Mouse (Mus musculus) midbrain, embryonic 11.5 days (tissue): ENCODE measurements around the gene Rars2. TPM values are rescaled to one million over a fixed set of nuclear protein-coding genes. Genes with fewer than 3 reads are reported as not detected.

Source experiments
- ATAC-seq: fragments of 200-750 bp; cut with Nextera tagmentation; 2 replicates; pipeline ENCODE4 v1.8.0; 2017; ENCODE audit warnings: moderate TSS enrichment, moderate library complexity; ENCODE audit not compliant: low FRiP score
- DNase-seq: peaks from one replicate; pipeline ENCODE4 v3.0.0; 2015; ENCODE audit warnings: low spot score; ENCODE audit errors: missing footprints
- H3K27ac ChIP-seq: fragments of 300-500 bp; sonication (generic); 2 replicates; pipeline ENCODE4 v1.5.1; 2014; ENCODE audit warnings: low read depth, low read length
- H3K27me3 ChIP-seq: fragments of 300-500 bp; sonication (generic); 2 replicates; pipeline ENCODE4 v1.6.1; 2014; ENCODE audit warnings: mild to moderate bottlenecking, low read length, moderate library complexity, mixed read lengths; ENCODE audit not compliant: control insufficient read depth, insufficient read depth
- H3K36me3 ChIP-seq: fragments of 300-500 bp; sonication (generic); 2 replicates; pipeline ENCODE4 v1.6.1; 2014; ENCODE audit warnings: mild to moderate bottlenecking, low read length, moderate library complexity, mixed read lengths; ENCODE audit not compliant: control insufficient read depth, insufficient read depth
- H3K4me1 ChIP-seq: fragments of 300-500 bp; sonication (generic); 2 replicates; pipeline ENCODE4 v1.6.1; 2014; ENCODE audit warnings: low read length; ENCODE audit not compliant: control insufficient read depth, insufficient read depth
- H3K4me2 ChIP-seq: fragments of 300-500 bp; sonication (generic); 2 replicates; pipeline ENCODE4 v1.6.1; 2014; ENCODE audit warnings: mild to moderate bottlenecking, moderate library complexity
- H3K4me3 ChIP-seq: fragments of 300-500 bp; sonication (generic); 2 replicates; pipeline ENCODE4 v1.5.1; 2014; ENCODE audit warnings: low read depth, low read length
- H3K9ac ChIP-seq: fragments of 300-500 bp; sonication (generic); 2 replicates; pipeline ENCODE4 v1.6.1; 2014; ENCODE audit warnings: low read length
- H3K9me3 ChIP-seq: fragments of 300-500 bp; sonication (generic); 2 replicates; pipeline ENCODE4 v1.6.1; 2016; ENCODE audit warnings: low read length; ENCODE audit not compliant: control insufficient read depth
- WGBS: fragments of 180-500 bp; shearing (Covaris S2); extraction: QIAGEN DNeasy Blood & Tissue Kit; methylation state at CpG from one replicate; pipeline ENCODE4 v1.1.7; 2014; 5-methylcytosine and 5-hydroxymethylcytosine counted together
- polyA plus RNA-seq: library from polyadenylated mRNA; unstranded; fragments of >200 nt; fragmentation: Nextera tagmentation; extraction: Ambion mirVana; gene quantifications from 2 replicates; pipeline ENCODE4 v1.2.1, GENCODE M21; 2014

Gene Rars2
- polyA plus RNA-seq, 1 experiment from 2014 or later, result 77.3 TPM

DNA sequence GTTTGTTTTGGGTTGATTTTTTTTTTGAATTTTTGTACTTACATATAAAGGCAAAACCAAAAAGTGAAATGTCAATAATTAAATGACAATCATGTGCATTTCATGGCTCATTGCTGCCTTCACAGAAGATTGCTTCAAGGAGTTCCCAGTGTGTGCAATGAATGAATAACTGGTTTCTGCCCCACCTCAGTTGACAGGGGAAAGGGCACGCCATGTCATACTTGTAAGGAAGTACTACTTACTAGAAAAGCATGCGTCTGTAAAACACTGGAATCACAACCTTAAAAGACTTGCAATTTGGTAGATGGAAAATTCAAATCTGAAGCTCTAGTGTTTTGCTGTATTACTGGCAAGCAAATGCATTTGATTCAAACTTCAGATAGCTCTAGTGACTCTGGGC, 44.3 kb downstream of the Rars2 start:
- WGBS, result 95% methylated on average over 2 of the region's 2 CpGs

GRCm38 (mm10) chr4:34661514-34661913, 46.8 kb downstream of the Rars2 start:
- Histone ChIP-seq H3K9ac (no peak overlapping the region), H3K4me1 (no peaks in the 10 kb centered on the region), H3K9me3 (no peaks in the 10 kb centered on the region), H3K4me2 (no peak overlapping the region), H3K4me3 (no peak overlapping the region), H3K27ac (no peak overlapping the region), H3K36me3 (peaks cover 11% of the 10 kb centered on the region), H3K27me3 (no peaks in the 10 kb centered on the region)
- WGBS, result 85% methylated on average over 2 of the region's 2 CpGs
- DNase-seq (no peak), ATAC-seq (no peak)

More for the DNA sequence above, 44.3 kb downstream of the Rars2 start:
- H3K9me3 ChIP-seq, result no peaks in the 10 kb centered on the region
- ATAC-seq (no peak), DNase-seq (no peak)
- H3K27me3 ChIP-seq, result no peaks in the 10 kb centered on the region
- H3K4me1 ChIP-seq, result no peaks in the 10 kb centered on the region
- no peak overlapping the region for H3K4me3 ChIP-seq
- no peak overlapping the region for H3K27ac ChIP-seq
- H3K9ac ChIP-seq, result no peak overlapping the region
- peaks cover 8% of the 10 kb centered on the region; the same call in 1 of the 2 replicates for H3K36me3 ChIP-seq
- no peak overlapping the region for H3K4me2 ChIP-seq

- Histone ChIP-seq H3K9ac (no peak overlapping the region), H3K4me3 (no peak overlapping the region), H3K27me3 (no peaks in the 10 kb centered on the region), H3K36me3 (peaks cover 12% of the 10 kb centered on the region), H3K27ac (no peak overlapping the region), H3K4me1 (no peaks in the 10 kb centered on the region), H3K4me2 (no peak overlapping the region), H3K9me3 (no peaks in the 10 kb centered on the region)
- WGBS, result 90% methylated on average over 6 of the region's 6 CpGs
- ATAC-seq (0 out of 2 replicates have a peak, but pooled peaks have one; percentile 16), DNase-seq (no peak)
These were observed 47.2 kb downstream of the Rars2 start for GRCm38 (mm10) chr4:34661927-34662326.

DNA sequence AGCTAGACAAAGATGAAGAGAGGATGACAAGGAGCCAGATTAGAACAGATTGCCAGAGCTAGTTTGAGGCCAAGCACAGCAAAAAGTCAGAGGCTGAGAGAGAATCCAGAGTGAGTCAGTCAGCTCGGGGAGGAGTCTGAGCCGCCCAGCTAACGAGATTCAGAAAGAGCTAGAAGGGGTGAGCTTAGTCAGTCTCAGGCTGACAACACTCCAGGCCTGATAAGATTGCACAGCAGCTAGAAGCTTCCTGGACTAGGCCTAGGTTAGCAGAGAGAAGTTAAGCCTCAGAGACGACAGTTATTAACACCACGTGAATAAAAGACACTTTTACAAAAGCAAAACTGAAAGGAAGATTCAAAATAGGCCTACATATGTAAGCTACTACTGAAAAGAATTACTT, 53.2 kb downstream of the Rars2 start:
- no peak for ATAC-seq
- no peak overlapping the region for H3K27ac ChIP-seq
- DNase-seq, result no peak

DNA sequence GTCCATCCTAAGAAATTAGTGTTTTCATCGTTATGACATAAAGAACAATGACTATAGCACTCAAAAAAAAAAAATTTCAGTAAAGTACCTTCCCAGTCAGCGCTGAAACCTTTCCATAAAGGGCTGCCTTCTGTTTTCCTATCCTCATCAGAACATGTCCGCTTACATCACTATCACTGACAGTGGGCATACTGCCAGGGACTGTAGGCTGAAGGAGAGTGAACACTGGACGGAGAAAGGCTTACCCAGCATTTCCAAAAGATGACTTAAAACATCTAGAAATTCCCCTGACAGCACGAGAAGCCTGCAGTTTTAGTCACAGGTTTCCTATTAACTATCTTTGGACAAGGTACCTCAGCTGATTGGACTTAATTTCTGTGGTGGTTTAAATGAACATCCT, 59.0 kb downstream of the Rars2 start:
- Histone ChIP-seq H3K27me3 (no peaks in the 10 kb centered on the region), H3K9me3 (no peaks in the 10 kb centered on the region), H3K4me1 (no peaks in the 10 kb centered on the region), H3K36me3 (peaks cover 2% of the 10 kb centered on the region; the same call in 1 of the 2 replicates), H3K27ac (no peak overlapping the region), H3K4me2 (no peak overlapping the region), H3K9ac (no peak overlapping the region), H3K4me3 (no peak overlapping the region)
- ATAC-seq (no peak), DNase-seq (peak; percentile 8)
- 95% methylated on average over 5 of the region's 5 CpGs for WGBS

More for the DNA sequence above, 53.2 kb downstream of the Rars2 start:
- no peaks in the 10 kb centered on the region for H3K9me3 ChIP-seq
- H3K27me3 ChIP-seq, result no peaks in the 10 kb centered on the region
- no peak overlapping the region for H3K4me2 ChIP-seq
- H3K36me3 ChIP-seq, result peaks cover 17% of the 10 kb centered on the region
- H3K4me1 ChIP-seq, result no peaks in the 10 kb centered on the region
- no peak overlapping the region for H3K4me3 ChIP-seq
- WGBS, result 92% methylated on average over 5 of the region's 5 CpGs
- H3K9ac ChIP-seq, result no peak overlapping the region

DNA sequence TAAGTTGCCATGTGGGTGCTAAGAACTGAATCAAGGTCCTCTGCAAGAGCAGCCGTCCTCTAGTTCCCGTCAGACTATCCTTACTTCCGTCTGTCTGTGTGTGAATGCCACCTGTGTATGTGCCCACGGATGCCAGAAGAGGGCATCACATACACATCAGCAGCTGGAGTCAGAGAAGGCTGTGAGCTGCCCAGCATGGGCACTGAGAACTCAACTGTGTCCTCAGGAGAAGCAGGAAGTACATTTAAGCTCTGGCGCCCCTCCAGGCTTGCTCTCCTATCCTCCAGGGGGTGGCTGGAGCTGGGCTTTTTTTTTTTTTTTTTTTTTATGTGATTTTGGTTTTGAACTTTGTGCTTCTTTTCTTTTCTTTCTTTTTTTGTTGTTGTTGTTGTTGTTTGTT, 65.8 kb downstream of the Rars2 start:
- H3K9me3 ChIP-seq, result no peaks in the 10 kb centered on the region
- H3K9ac ChIP-seq, result no peak overlapping the region
- no peaks in the 10 kb centered on the region for H3K4me1 ChIP-seq
- no peak overlapping the region for H3K4me3 ChIP-seq
- H3K4me2 ChIP-seq, result no peak overlapping the region
- 81% methylated on average over 5 of the region's 5 CpGs for WGBS
- ATAC-seq (no peak), DNase-seq (no peak)
- no peak overlapping the region for H3K27ac ChIP-seq
- no peaks in the 10 kb centered on the region for H3K27me3 ChIP-seq
- no peaks in the 10 kb centered on the region for H3K36me3 ChIP-seq

GRCm38 (mm10) chr4:34686874-34687567, 72.3 kb downstream of the Rars2 start, which contains the start of gene Slc35a1:
Gene Slc35a1 (minus strand): TSS chr4:34687438.
- Histone ChIP-seq H3K9me3 (no peaks in the 10 kb centered on the region), H3K4me3 (peak within 1 kb of the TSS; percentile 87), H3K27me3 (no peaks in the 10 kb centered on the region), H3K4me2 (peak within 1 kb of the TSS; percentile 55), H3K27ac (peak within 1 kb of the TSS; percentile 97), H3K36me3 (no peaks in the 10 kb centered on the region), H3K9ac (peak within 1 kb of the TSS; percentile 98), H3K4me1 (peaks cover 7% of the 10 kb centered on the region)
- ATAC-seq (peak; percentile 97), DNase-seq (peak; percentile 99)
- WGBS, result under 1% methylated on average over 64 of the region's 65 CpGs

- no peaks in the 10 kb centered on the region for H3K27me3 ChIP-seq
- H3K4me3 ChIP-seq, result no peak overlapping the region
- H3K9me3 ChIP-seq, result no peaks in the 10 kb centered on the region
- H3K4me2 ChIP-seq, result no peak overlapping the region
- H3K36me3 ChIP-seq, result no peaks in the 10 kb centered on the region
- no peak overlapping the region for H3K9ac ChIP-seq
- DNase-seq (peak; percentile 91), ATAC-seq (no peak)
- peaks cover 7% of the 10 kb centered on the region for H3K4me1 ChIP-seq
- no peak overlapping the region for H3K27ac ChIP-seq
- 69% methylated on average over 3 of the region's 3 CpGs for WGBS
These were observed 73.3 kb downstream of the Rars2 start for GRCm38 (mm10) chr4:34688021-34688420.

DNA sequence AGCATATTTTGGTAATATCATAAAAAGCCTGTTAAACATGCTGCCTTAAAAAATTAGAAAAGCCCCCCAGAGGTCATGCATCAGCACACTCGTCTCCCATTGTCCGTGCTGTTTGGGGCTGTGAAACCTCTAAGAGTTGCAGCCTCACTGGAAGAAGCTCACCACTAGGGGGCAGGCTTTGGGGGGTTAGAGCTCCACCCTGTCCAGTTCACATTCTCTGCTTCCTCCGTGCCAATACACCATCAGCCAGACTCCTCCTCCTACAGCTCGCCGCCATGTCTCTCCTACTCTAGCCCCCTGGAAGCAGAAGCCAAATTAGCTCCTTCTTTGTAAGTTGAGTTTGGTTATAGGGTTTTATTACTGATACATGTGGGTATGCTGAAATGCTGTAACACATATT, 86.8 kb downstream of the Rars2 start:
- DNase-seq (peak; percentile 93), ATAC-seq (peak; percentile 48; the same call in 1 of the 2 replicates)
- Histone ChIP-seq H3K27me3 (no peaks in the 10 kb centered on the region), H3K4me2 (no peak overlapping the region), H3K4me3 (no peak overlapping the region), H3K36me3 (no peaks in the 10 kb centered on the region), H3K4me1 (no peaks in the 10 kb centered on the region), H3K9ac (no peak overlapping the region), H3K27ac (no peak overlapping the region), H3K9me3 (no peaks in the 10 kb centered on the region)
- 45% methylated on average over 5 of the region's 5 CpGs for WGBS
